In genomic region chr5:67097106-67098050, GRCm38 (mm10) we compare ENCODE assay signal across 11 mouse cellular contexts. TPM values are rescaled to one million over a fixed set of nuclear protein-coding genes. Genes with fewer than 3 reads are reported as not detected.
A peak's percentile ranks its signal among the peaks of the same experiment; 100 is the strongest.
DNase-seq lines count a peak whose midpoint lies in the region; ATAC-seq lines count a peak whose summit lies in the region.
"Had no signal": no experiment of that assay in that cellular context is flagged by ENCODE, and none has a peak within 500 bp of the region (broad histone marks: within the 10 kb centered on the region; RNA-seq: fewer than 3 reads in every experiment).

No protein-coding gene starts in this region.

- peaks cover 71% of the 10 kb centered on the region for H3K27me3 ChIP-seq in embryonic facial prominence, embryonic 11.5 days (ENCODE audit: control insufficient read depth, insufficient read depth, low read length)
- H3K27me3 ChIP-seq in limb, embryonic 11.5 days (ENCODE audit: control insufficient read depth, insufficient read depth, low read length) = peaks cover 85% of the 10 kb centered on the region

- no peak overlapping the region for H3K9ac ChIP-seq in embryonic facial prominence, embryonic 11.5 days (replicated peaks; ENCODE audit: low read length)
- H3K9ac ChIP-seq in limb, embryonic 11.5 days (ENCODE audit: low read length) = no peak overlapping the region
- H3K9ac ChIP-seq: liver, postnatal 0 days had no signal

- no peaks in the 10 kb centered on the region for H3K36me3 ChIP-seq in embryonic facial prominence, embryonic 11.5 days (replicated peaks; ENCODE audit: control insufficient read depth, insufficient read depth, low read depth, low read length)
- H3K36me3 ChIP-seq in limb, embryonic 11.5 days (ENCODE audit: control insufficient read depth, insufficient read depth, low read length) = no peaks in the 10 kb centered on the region

- no peak overlapping the region for H3K4me3 ChIP-seq in embryonic facial prominence, embryonic 11.5 days (ENCODE audit: low read depth, low read length)
- no peak overlapping the region for H3K4me3 ChIP-seq in limb, embryonic 11.5 days (ENCODE audit: low read depth, low read length)

- no peaks in the 10 kb centered on the region for H3K9me3 ChIP-seq in embryonic facial prominence, embryonic 11.5 days (replicated peaks; ENCODE audit: control insufficient read depth, low read length)
- no peaks in the 10 kb centered on the region for H3K9me3 ChIP-seq in limb, embryonic 11.5 days (ENCODE audit: control insufficient read depth, low read length)

- peak; percentile 4 to 34 for DNase-seq in cerebellum, postnatal 25 days
- no peak for DNase-seq in cerebellum, adult 9-11 months
- peak; percentile 8 to 28 for DNase-seq in layer of hippocampus, postnatal 10 days (ENCODE audit: low spot score in 2 of 2)
- DNase-seq in layer of hippocampus, adult 11-12 months (ENCODE audit: low spot score) = no peak
- DNase-seq in embryonic facial prominence, embryonic 11.5 days (ENCODE audit: low spot score) = peak; percentile 17
- peak; percentile 66 for DNase-seq in limb, embryonic 11.5 days (ENCODE audit: low spot score)
- no peak for DNase-seq in urinary bladder, postnatal 36 days (ENCODE audit: low spot score in 2 of 2)
- DNase-seq: cerebellum, adult 8-10 months; spleen, adult 18-20 months had no signal

- H3K4me1 ChIP-seq in embryonic facial prominence, embryonic 11.5 days (ENCODE audit: control insufficient read depth, insufficient read depth, low read length) = peaks cover 5% of the 10 kb centered on the region
- H3K4me1 ChIP-seq in limb, embryonic 11.5 days (ENCODE audit: control insufficient read depth, insufficient read depth, low read length) = peaks cover 6% of the 10 kb centered on the region

- H3K27ac ChIP-seq in embryonic facial prominence, embryonic 11.5 days (replicated peaks; ENCODE audit: low read depth, low read length) = no peak overlapping the region
- no peak overlapping the region for H3K27ac ChIP-seq in limb, embryonic 11.5 days (replicated peaks; ENCODE audit: low read depth, low read length)

- H3K4me2 ChIP-seq in embryonic facial prominence, embryonic 11.5 days (ENCODE audit: low read depth, low read length) = no peak overlapping the region
- H3K4me2 ChIP-seq in limb, embryonic 11.5 days (ENCODE audit: low read depth, severe bottlenecking) = no peak overlapping the region

- ATAC-seq in embryonic facial prominence, embryonic 11.5 days (replicated peaks; ENCODE audit: insufficient number of reproducible peaks, low FRiP score, low TSS enrichment, low read depth) = no peak
- no peak for ATAC-seq in limb, embryonic 11.5 days (ENCODE audit: insufficient number of reproducible peaks, low FRiP score, low TSS enrichment, low read depth)
- ATAC-seq in erythroid progenitor cell, adult 5-6 weeks (replicated peaks; ENCODE audit: low FRiP score, poor library complexity, severe bottlenecking) = no peak
- ATAC-seq: liver, postnatal 0 days had no signal

- 1% methylated on average over 41 of the region's 41 CpGs for WGBS in embryonic facial prominence, embryonic 11.5 days
- under 1% methylated on average over 41 of the region's 41 CpGs for WGBS in limb, embryonic 11.5 days

RNA-seq across cellular contexts. Expression of gene Phox2b, which starts 1.7 kb away (rescaled TPM):
- not detected for total RNA-seq in layer of hippocampus, postnatal 10 days (2021)
- polyA plus RNA-seq in embryonic facial prominence, embryonic 11.5 days (2014; fragmentation: Nextera tagmentation; extraction: Ambion mirVana) = 4.1 and 5.1 TPM in 2 replicates
- 0.17 and 0.20 TPM in 2 replicates for polyA plus RNA-seq in limb, embryonic 11.5 days (2014; fragmentation: Nextera tagmentation; extraction: Ambion mirVana)
- total RNA-seq in erythroid progenitor cell, adult 5-6 weeks (2015; ENCODE audit: low replicate concordance) = not detected in 2 replicates
- total RNA-seq in erythroid progenitor cell, adult 5-6 weeks (2017; ENCODE audit: low replicate concordance) = not detected in 2 replicates
- polyA plus RNA-seq: liver, postnatal 0 days had no signal

Comparison
In these comparisons a context has a peak if more than half of its experiments do, and no peak if none do; other contexts are left out.
1. DNase-seq: peak in cerebellum, postnatal 25 days (2 of 2), layer of hippocampus, postnatal 10 days (2 of 2), embryonic facial prominence, embryonic 11.5 days (single experiment) and limb, embryonic 11.5 days (single experiment); none in cerebellum, adult 9-11 months (single experiment), layer of hippocampus, adult 11-12 months (single experiment) and urinary bladder, postnatal 36 days (0 of 2).